20 mouse cellular contexts compared by ENCODE assay signal in the genomic region with DNA sequence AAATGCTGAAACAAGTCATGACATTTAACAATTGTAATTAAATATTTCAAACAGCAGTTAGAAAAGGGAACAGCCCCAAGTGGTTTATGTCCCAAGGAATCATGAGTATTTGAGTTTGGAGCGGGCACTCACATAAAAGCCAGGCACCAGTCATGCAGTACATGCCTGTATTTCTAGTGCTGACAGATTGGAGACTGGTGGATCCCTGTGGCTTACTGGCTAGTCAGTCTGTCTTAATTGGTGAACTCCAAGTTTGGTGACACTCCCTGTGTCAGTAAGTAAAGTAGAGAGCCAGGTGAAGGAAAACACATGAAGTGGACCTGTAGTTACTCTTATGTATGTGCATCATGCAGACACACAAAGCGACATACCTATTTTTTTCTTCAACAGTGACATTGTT. TPM values are rescaled to one million over a fixed set of nuclear protein-coding genes. Genes with fewer than 3 reads are reported as not detected.
A peak's percentile ranks its signal among the peaks of the same experiment; 100 is the strongest.
DNase-seq lines count a peak whose midpoint lies in the region; ATAC-seq and TF ChIP-seq lines count a peak whose summit lies in the region.
"Had no signal": no experiment of that assay in that cellular context is flagged by ENCODE, and none has a peak within 500 bp of the region (broad histone marks: within the 10 kb centered on the region; RNA-seq: fewer than 3 reads in every experiment).

No protein-coding gene starts in this region.

- peaks cover 13% of the 10 kb centered on the region for H3K4me1 ChIP-seq in heart, embryonic 15.5 days (replicated peaks)
- H3K4me1 ChIP-seq in heart, adult 2 months (ENCODE audit: control insufficient read depth, insufficient read depth, low read length), result peaks cover 2% of the 10 kb centered on the region
- H3K4me1 ChIP-seq: embryonic facial prominence, embryonic 10.5 days; embryonic facial prominence, embryonic 12.5 days had no signal

- no peak for DNase-seq in cerebellum, adult 9-11 months
- no peak for DNase-seq in heart, adult 2 months
- DNase-seq in brain, adult 2 months (ENCODE audit: low read depth, low spot score), result peak; percentile 40
- no peak for DNase-seq in MN1 (ENCODE audit: low spot score)
- DNase-seq: adrenal gland, adult 2 months; adrenal gland, postnatal 10 days; adrenal gland, postnatal 25 days; B cell, adult 2 months; cerebellum, adult 11 months; cerebellum, adult 9-10 months; forebrain, postnatal 0 days had no signal

- H3K36me3 ChIP-seq in heart, embryonic 15.5 days, result no peaks in the 10 kb centered on the region
- no peaks in the 10 kb centered on the region; the same call in 1 of the 2 replicates for H3K36me3 ChIP-seq in heart, adult 2 months (ENCODE audit: control insufficient read depth, insufficient read depth, low read length)
- H3K36me3 ChIP-seq: embryonic facial prominence, embryonic 10.5 days; embryonic facial prominence, embryonic 12.5 days; forebrain, embryonic 15.5 days had no signal

- ATAC-seq in cerebellum, adult (ENCODE audit: insufficient number of reproducible peaks, low FRiP score, low TSS enrichment), result peak; percentile 68; the same call in 1 of the 2 replicates
- ATAC-seq in heart, embryonic 15.5 days (replicated peaks; ENCODE audit: insufficient number of reproducible peaks, insufficient read depth, low FRiP score, low read depth), result no peak
- ATAC-seq: CD4-positive, CD25-positive, alpha-beta regulatory T cell, adult 4 months; forebrain, embryonic 13.5 days; forebrain, embryonic 15.5 days; forebrain, postnatal 0 days had no signal

- TF ChIP-seq EP300 in heart, adult 2 months (IDR thresholded peaks at IDR 0.05; ENCODE audit: insufficient read depth, low read depth, low read length), result no peak

- no peak for TF ChIP-seq CTCF in heart, adult 2 months (IDR thresholded peaks at IDR 0.05)

- H3K27me3 ChIP-seq in heart, embryonic 15.5 days, result no peaks in the 10 kb centered on the region
- no peaks in the 10 kb centered on the region for H3K27me3 ChIP-seq in heart, adult 2 months (ENCODE audit: control insufficient read depth, insufficient read depth, low read length)
- H3K27me3 ChIP-seq: CH12.LX; embryonic facial prominence, embryonic 12.5 days; forebrain, embryonic 13.5 days; forebrain, embryonic 15.5 days had no signal

- 78% methylated on average over 2 of the region's 2 CpGs for WGBS in heart, embryonic 15.5 days
- WGBS in heart, adult 2 months, result 80% methylated on average over 2 of the region's 2 CpGs

- H3K4me3 ChIP-seq in heart, embryonic 15.5 days, result no peak overlapping the region
- no peak overlapping the region for H3K4me3 ChIP-seq in heart, adult 2 months
- H3K4me3 ChIP-seq: embryonic facial prominence, embryonic 10.5 days; embryonic facial prominence, embryonic 12.5 days; forebrain, embryonic 13.5 days; forebrain, embryonic 15.5 days had no signal

- no peak overlapping the region for H3K4me2 ChIP-seq in heart, embryonic 15.5 days
- H3K4me2 ChIP-seq: embryonic facial prominence, embryonic 12.5 days; forebrain, embryonic 13.5 days; forebrain, embryonic 15.5 days had no signal

- H3K27ac ChIP-seq in heart, embryonic 15.5 days, result peak overlapping the region; percentile 49; the same call in 1 of the 2 replicates
- H3K27ac ChIP-seq in heart, adult 2 months, result no peak overlapping the region
- H3K27ac ChIP-seq: embryonic facial prominence, embryonic 10.5 days; embryonic facial prominence, embryonic 12.5 days; forebrain, embryonic 13.5 days; forebrain, embryonic 15.5 days had no signal

- TF ChIP-seq POLR2A in heart, adult 2 months (IDR thresholded peaks at IDR 0.05; ENCODE audit: insufficient read depth, low read depth, low read length), result no peak

- no peak overlapping the region for H3K9ac ChIP-seq in heart, embryonic 15.5 days
- no peak overlapping the region for H3K9ac ChIP-seq in heart, adult 2 months (ENCODE audit: low read depth, low read length)
- H3K9ac ChIP-seq: embryonic facial prominence, embryonic 12.5 days; forebrain, embryonic 13.5 days; forebrain, embryonic 15.5 days; forebrain, postnatal 0 days had no signal

- peaks cover 7% of the 10 kb centered on the region; the same call in 1 of the 2 replicates for H3K79me2 ChIP-seq in heart, adult 2 months (replicated peaks; ENCODE audit: control insufficient read depth, insufficient read depth, low read length)

- intact Hi-C loops in heart, adult 2 months (cut with DNase I), result no loop called here

- H3K9me3 ChIP-seq in heart, embryonic 15.5 days (replicated peaks), result no peaks in the 10 kb centered on the region
- H3K9me3 ChIP-seq: embryonic facial prominence, embryonic 10.5 days; embryonic facial prominence, embryonic 12.5 days; forebrain, embryonic 13.5 days; forebrain, embryonic 15.5 days; G1E had no signal

RNA-seq across cellular contexts. Expression of a gene that starts 27.3 kb away (rescaled TPM):
- 111 and 112 TPM in 2 replicates for polyA plus RNA-seq in heart, embryonic 15.5 days (2015; fragmentation: Nextera tagmentation; extraction: Ambion mirVana)
- total RNA-seq in heart, adult 2 months (2021), result 10 to 100 TPM; 42.1 to 47.8 TPM
- polyA plus RNA-seq in heart, adult 2 months (2012; rRNA removed), result 20.9 and 39.4 TPM in 2 replicates
